Mouse (Mus musculus): ENCODE results near the gene 0610010K14Rik.

- TF ChIP-seq CTCF (IDR thresholded peaks at IDR 0.05; ENCODE audit: low read depth) (no peak), EP300 (IDR thresholded peaks at IDR 0.05; ENCODE audit: low read depth) (no peak)
Measured at GRCm38 (mm10) chr11:70265252-70265651, 27.5 kb upstream of the 0610010K14Rik start.
